Mouse (Mus musculus) hindbrain, embryonic 13.5 days (tissue): ENCODE measurements around the gene Ghrl. TPM values are rescaled to one million over a fixed set of nuclear protein-coding genes. Genes with fewer than 3 reads are reported as not detected.

Experiments
- ATAC-seq: fragments of 200-750 bp; cut with Nextera tagmentation; 2 replicates; pipeline ENCODE4 v1.8.0; 2017; ENCODE audit warnings: moderate TSS enrichment; ENCODE audit not compliant: low FRiP score
- H3K27ac ChIP-seq: fragments of 300-500 bp; sonication (generic); 2 replicates; pipeline ENCODE4 v1.5.1; 2015; ENCODE audit warnings: inconsistent platforms, mild to moderate bottlenecking, moderate library complexity
- H3K27me3 ChIP-seq: fragments of 300-500 bp; sonication (generic); 2 replicates; pipeline ENCODE4 v1.6.1; 2015; ENCODE audit warnings: mild to moderate bottlenecking, inconsistent platforms
- H3K36me3 ChIP-seq: fragments of 300-500 bp; sonication (generic); 2 replicates; pipeline ENCODE4 v1.6.1; 2015; ENCODE audit warnings: mild to moderate bottlenecking, inconsistent platforms
- H3K4me1 ChIP-seq: fragments of 300-500 bp; sonication (generic); replicated peaks from 2 replicates; pipeline ENCODE4 v1.6.1; 2015; ENCODE audit warnings: inconsistent platforms
- H3K4me2 ChIP-seq: fragments of 300-500 bp; sonication (generic); 2 replicates; pipeline ENCODE4 v1.6.1; 2015; ENCODE audit warnings: inconsistent platforms, mild to moderate bottlenecking, moderate library complexity
- H3K4me3 ChIP-seq: fragments of 300-500 bp; sonication (generic); 2 replicates; pipeline ENCODE4 v1.5.1; 2015; ENCODE audit warnings: mild to moderate bottlenecking, inconsistent platforms
- H3K9ac ChIP-seq: fragments of 300-500 bp; sonication (generic); 2 replicates; pipeline ENCODE4 v1.6.1; 2015; ENCODE audit warnings: mild to moderate bottlenecking, inconsistent platforms
- H3K9me3 ChIP-seq: fragments of 300-500 bp; sonication (generic); 2 replicates; pipeline ENCODE4 v1.6.1; 2016; ENCODE audit warnings: inconsistent platforms
- WGBS: fragments of 180-500 bp; shearing (Covaris S2); methylation state at CpG from one replicate; pipeline ENCODE4 v1.1.7; 2015; 5-methylcytosine and 5-hydroxymethylcytosine counted together
- polyA plus RNA-seq: library from polyadenylated mRNA; unstranded; fragments of >200 nt; fragmentation: Nextera tagmentation; extraction: Ambion mirVana; gene quantifications from 2 replicates; pipeline ENCODE4 v1.2.1, GENCODE M21; 2015

Gene Ghrl
- 0.29 TPM in 1 of 2 replicates, not detected in the other for polyA plus RNA-seq

GRCm38 (mm10) chr6:113719878-113720277 lies at the start of gene Ghrl:
Gene Ghrl (minus strand): TSS chr6:113719880.
- Histone ChIP-seq H3K9ac (no peak within 1 kb of the TSS), H3K36me3 (peaks cover 81% of the 10 kb centered on the region), H3K9me3 (no peaks in the 10 kb centered on the region), H3K4me1 (no peaks in the 10 kb centered on the region), H3K27me3 (no peaks in the 10 kb centered on the region), H3K27ac (no peak within 1 kb of the TSS), H3K4me3 (no peak within 1 kb of the TSS), H3K4me2 (no peak within 1 kb of the TSS)
- 91% methylated on average over 3 of the region's 3 CpGs for WGBS
- no peak for ATAC-seq

GRCm38 (mm10) chr6:113768804-113769203 lies 49.1 kb upstream of the Ghrl start:
- Histone ChIP-seq H3K36me3 (peaks cover 66% of the 10 kb centered on the region), H3K27ac (no peak overlapping the region), H3K27me3 (no peaks in the 10 kb centered on the region), H3K4me1 (no peaks in the 10 kb centered on the region), H3K4me2 (no peak overlapping the region), H3K9ac (no peak overlapping the region), H3K4me3 (no peak overlapping the region), H3K9me3 (no peaks in the 10 kb centered on the region)
- ATAC-seq, result no peak
- WGBS, result 67% methylated on average over 11 of the region's 11 CpGs

GRCm38 (mm10) chr6:113761644-113762043 lies 42.0 kb upstream of the Ghrl start:
- H3K36me3 ChIP-seq, result peaks cover 87% of the 10 kb centered on the region
- no peak overlapping the region for H3K9ac ChIP-seq
- H3K4me3 ChIP-seq, result no peak overlapping the region
- no peak overlapping the region for H3K4me2 ChIP-seq
- no peaks in the 10 kb centered on the region for H3K4me1 ChIP-seq
- no peak overlapping the region for H3K27ac ChIP-seq
- no peaks in the 10 kb centered on the region for H3K9me3 ChIP-seq
- no peaks in the 10 kb centered on the region for H3K27me3 ChIP-seq
- 27% methylated on average over 7 of the region's 7 CpGs for WGBS
- peak; percentile 46 for ATAC-seq

GRCm38 (mm10) chr6:113749119-113749685 lies 29.5 kb upstream of the Ghrl start:
- peaks cover 49% of the 10 kb centered on the region for H3K36me3 ChIP-seq
- ATAC-seq, result no peak

GRCm38 (mm10) chr6:113748351-113748750 lies 28.7 kb upstream of the Ghrl start:
- ATAC-seq, result no peak
- Histone ChIP-seq H3K9ac (no peak overlapping the region), H3K9me3 (no peaks in the 10 kb centered on the region), H3K36me3 (peaks cover 41% of the 10 kb centered on the region), H3K27ac (no peak overlapping the region), H3K27me3 (peaks cover 15% of the 10 kb centered on the region), H3K4me1 (no peaks in the 10 kb centered on the region), H3K4me3 (no peak overlapping the region), H3K4me2 (no peak overlapping the region)
- WGBS, result 43% methylated on average over 26 of the region's 26 CpGs

More at GRCm38 (mm10) chr6:113749119-113749685, 29.5 kb upstream of the Ghrl start:
- no peaks in the 10 kb centered on the region for H3K9me3 ChIP-seq
- H3K27me3 ChIP-seq, result peaks cover 12% of the 10 kb centered on the region
- H3K4me2 ChIP-seq, result no peak overlapping the region
- no peak overlapping the region for H3K4me3 ChIP-seq
- H3K9ac ChIP-seq, result no peak overlapping the region
- WGBS, result 69% methylated on average over 17 of the region's 17 CpGs
- H3K4me1 ChIP-seq, result no peaks in the 10 kb centered on the region
- H3K27ac ChIP-seq, result no peak overlapping the region

GRCm38 (mm10) chr6:113747284-113747683 lies 27.6 kb upstream of the Ghrl start:
- Histone ChIP-seq H3K9me3 (no peaks in the 10 kb centered on the region), H3K4me1 (no peaks in the 10 kb centered on the region), H3K27ac (no peak overlapping the region), H3K4me2 (no peak overlapping the region), H3K36me3 (peaks cover 30% of the 10 kb centered on the region), H3K9ac (no peak overlapping the region), H3K4me3 (no peak overlapping the region), H3K27me3 (peaks cover 15% of the 10 kb centered on the region)
- ATAC-seq, result no peak
- 88% methylated on average over 14 of the region's 14 CpGs for WGBS

- peaks cover 16% of the 10 kb centered on the region for H3K36me3 ChIP-seq
- no peak overlapping the region for H3K9ac ChIP-seq
- H3K4me2 ChIP-seq, result no peak overlapping the region
- H3K27me3 ChIP-seq, result peaks cover 14% of the 10 kb centered on the region
- peaks cover under 1% of the 10 kb centered on the region; the same call in 1 of the 2 replicates for H3K4me1 ChIP-seq
- no peak overlapping the region for H3K4me3 ChIP-seq
- no peak for ATAC-seq
- H3K27ac ChIP-seq, result no peak overlapping the region
- no peaks in the 10 kb centered on the region for H3K9me3 ChIP-seq
These were observed 25.4 kb upstream of the Ghrl start for GRCm38 (mm10) chr6:113745117-113745516.

- peaks cover 17% of the 10 kb centered on the region for H3K4me1 ChIP-seq
- no peak for ATAC-seq
- H3K27ac ChIP-seq, result no peak overlapping the region
- H3K4me2 ChIP-seq, result no peak overlapping the region
- peaks cover 14% of the 10 kb centered on the region for H3K36me3 ChIP-seq
- 64% methylated on average over 1 of the region's 1 CpGs for WGBS
- H3K4me3 ChIP-seq, result no peak overlapping the region
- no peaks in the 10 kb centered on the region for H3K9me3 ChIP-seq
- no peak overlapping the region for H3K9ac ChIP-seq
- peaks cover 4% of the 10 kb centered on the region; the same call in 1 of the 2 replicates for H3K27me3 ChIP-seq
These were observed 23.4 kb upstream of the Ghrl start for GRCm38 (mm10) chr6:113743111-113743510.

GRCm38 (mm10) chr6:113742321-113742720 lies 22.6 kb upstream of the Ghrl start:
- ATAC-seq, result no peak
- Histone ChIP-seq H3K4me2 (no peak overlapping the region), H3K27ac (no peak overlapping the region), H3K9me3 (no peaks in the 10 kb centered on the region), H3K4me1 (peaks cover 17% of the 10 kb centered on the region), H3K27me3 (peaks cover 4% of the 10 kb centered on the region; the same call in 1 of the 2 replicates), H3K9ac (no peak overlapping the region), H3K4me3 (no peak overlapping the region), H3K36me3 (peaks cover 16% of the 10 kb centered on the region)
- 77% methylated on average over 1 of the region's 1 CpGs for WGBS

- H3K4me1 ChIP-seq, result peaks cover 17% of the 10 kb centered on the region
- H3K36me3 ChIP-seq, result peaks cover 21% of the 10 kb centered on the region
- no peaks in the 10 kb centered on the region for H3K9me3 ChIP-seq
- peaks cover 4% of the 10 kb centered on the region; the same call in 1 of the 2 replicates for H3K27me3 ChIP-seq
- H3K4me2 ChIP-seq, result no peak overlapping the region
- no peak overlapping the region for H3K4me3 ChIP-seq
- no peak for ATAC-seq
- H3K9ac ChIP-seq, result no peak overlapping the region
- no peak overlapping the region for H3K27ac ChIP-seq
- WGBS, result 74% methylated on average over 2 of the region's 2 CpGs
These were observed 21.7 kb upstream of the Ghrl start for GRCm38 (mm10) chr6:113741425-113741824.

GRCm38 (mm10) chr6:113740236-113741217 lies 20.8 kb upstream of the Ghrl start, which contains the start of gene Sec13:
Gene Sec13 (minus strand): TSS chr6:113740743.
- Histone ChIP-seq H3K27me3 (peaks cover 4% of the 10 kb centered on the region; the same call in 1 of the 2 replicates), H3K9ac (peak within 1 kb of the TSS; percentile 93), H3K4me1 (peaks cover 17% of the 10 kb centered on the region), H3K27ac (peak within 1 kb of the TSS; percentile 72), H3K4me2 (peak within 1 kb of the TSS; percentile 96), H3K36me3 (peaks cover 28% of the 10 kb centered on the region), H3K9me3 (no peaks in the 10 kb centered on the region), H3K4me3 (peak within 1 kb of the TSS; percentile 85)
- 7% methylated on average over 41 of the region's 41 CpGs for WGBS
- ATAC-seq, result peak; percentile 89

- Histone ChIP-seq H3K27me3 (no peaks in the 10 kb centered on the region), H3K4me1 (peaks cover 17% of the 10 kb centered on the region), H3K27ac (no peak overlapping the region), H3K9me3 (no peaks in the 10 kb centered on the region), H3K36me3 (peaks cover 55% of the 10 kb centered on the region), H3K9ac (no peak overlapping the region), H3K4me2 (no peak overlapping the region), H3K4me3 (no peak overlapping the region)
- 97% methylated on average over 9 of the region's 9 CpGs for WGBS
- ATAC-seq, result no peak
These were observed 17.8 kb upstream of the Ghrl start for GRCm38 (mm10) chr6:113737318-113738046.
